Mouse (Mus musculus): ENCODE data around the gene Vav1. TPM values are rescaled to one million over a fixed set of nuclear protein-coding genes. Genes with fewer than 3 reads are reported as not detected.
A peak's percentile ranks its signal among the peaks of the same experiment; 100 is the strongest.

The Vav1 gene
- polyA plus RNA-seq, 1 experiment, result 3.4 TPM

- peaks cover 10% of the 10 kb centered on the region; the same call in 1 of the 2 replicates for H3K4me1 ChIP-seq (ENCODE audit: control insufficient read depth, insufficient read depth, low read length)
- no peak for TF ChIP-seq CTCF (conservative IDR thresholded peaks at IDR 0.05; ENCODE audit: insufficient read depth, insufficient read length, low read depth, low read length)
- TF ChIP-seq POLR2A (IDR thresholded peaks at IDR 0.05; ENCODE audit: low read depth, low read length), result peak; percentile 76
- under 1% methylated on average over 46 of the region's 46 CpGs for WGBS
- peaks cover 2% of the 10 kb centered on the region; the same call in 1 of the 2 replicates for H3K36me3 ChIP-seq (ENCODE audit: control insufficient read depth, insufficient read depth, low read length)
- H3K4me3 ChIP-seq (ENCODE audit: insufficient read depth, low read depth, low read length), result peak overlapping the region; percentile 67
- peak overlapping the region; percentile 83 for H3K27ac ChIP-seq (ENCODE audit: insufficient read depth, low read depth, low read length)
- H3K27me3 ChIP-seq (replicated peaks; ENCODE audit: control insufficient read depth, insufficient read depth, low read length), result no peaks in the 10 kb centered on the region
- peak; percentile 99 for DNase-seq
Measured at GRCm38 (mm10) chr17:57247393-57248200, 31.3 kb upstream of the Vav1 start.

GRCm38 (mm10) chr17:57248201-57248699, 30.6 kb upstream of the Vav1 start, which contains the start of gene Gpr108:
Gene Gpr108 (minus strand): TSS chr17:57248446.
- TF ChIP-seq POLR2A (IDR thresholded peaks at IDR 0.05; ENCODE audit: low read depth, low read length), result no peak
- TF ChIP-seq CTCF (conservative IDR thresholded peaks at IDR 0.05; ENCODE audit: insufficient read depth, insufficient read length, low read depth, low read length), result peak; percentile 83
- peak within 1 kb of the TSS; percentile 84 for H3K4me3 ChIP-seq (ENCODE audit: insufficient read depth, low read depth, low read length)
- peak within 1 kb of the TSS; percentile 83 for H3K27ac ChIP-seq (ENCODE audit: insufficient read depth, low read depth, low read length)
- peak; percentile 94 for DNase-seq
- under 1% methylated on average over 12 of the region's 12 CpGs for WGBS
- peaks cover 10% of the 10 kb centered on the region; the same call in 1 of the 2 replicates for H3K4me1 ChIP-seq (ENCODE audit: control insufficient read depth, insufficient read depth, low read length)
- no peaks in the 10 kb centered on the region for H3K36me3 ChIP-seq (ENCODE audit: control insufficient read depth, insufficient read depth, low read length)
- no peaks in the 10 kb centered on the region for H3K27me3 ChIP-seq (replicated peaks; ENCODE audit: control insufficient read depth, insufficient read depth, low read length)

- H3K27ac ChIP-seq (ENCODE audit: insufficient read depth, low read depth, low read length), result peak overlapping the region; percentile 83
- no peaks in the 10 kb centered on the region for H3K36me3 ChIP-seq (ENCODE audit: control insufficient read depth, insufficient read depth, low read length)
- DNase-seq, result no peak
- peaks cover 10% of the 10 kb centered on the region; the same call in 1 of the 2 replicates for H3K4me1 ChIP-seq (ENCODE audit: control insufficient read depth, insufficient read depth, low read length)
- 3% methylated on average over 13 of the region's 13 CpGs for WGBS
- no peaks in the 10 kb centered on the region for H3K27me3 ChIP-seq (replicated peaks; ENCODE audit: control insufficient read depth, insufficient read depth, low read length)
- TF ChIP-seq POLR2A (IDR thresholded peaks at IDR 0.05; ENCODE audit: low read depth, low read length) (no peak), CTCF (conservative IDR thresholded peaks at IDR 0.05; ENCODE audit: insufficient read depth, insufficient read length, low read depth, low read length) (0 out of 2 replicates have a peak, but pooled peaks have one; percentile 2)
- H3K4me3 ChIP-seq (ENCODE audit: insufficient read depth, low read depth, low read length), result peak overlapping the region; percentile 67
Measured at GRCm38 (mm10) chr17:57248771-57249170, 30.1 kb upstream of the Vav1 start.

GRCm38 (mm10) chr17:57249186-57250181, 29.4 kb upstream of the Vav1 start, which contains the start of gene Trip10:
Gene Trip10 (plus strand): TSS chr17:57249455.
- H3K36me3 ChIP-seq (ENCODE audit: control insufficient read depth, insufficient read depth, low read length), result no peaks in the 10 kb centered on the region
- peak; percentile 98 for DNase-seq
- H3K4me1 ChIP-seq (ENCODE audit: control insufficient read depth, insufficient read depth, low read length), result peaks cover 10% of the 10 kb centered on the region; the same call in 1 of the 2 replicates
- peak within 1 kb of the TSS; percentile 89 for H3K27ac ChIP-seq (ENCODE audit: insufficient read depth, low read depth, low read length)
- peak within 1 kb of the TSS; percentile 84 for H3K4me3 ChIP-seq (ENCODE audit: insufficient read depth, low read depth, low read length)
- no peaks in the 10 kb centered on the region for H3K27me3 ChIP-seq (replicated peaks; ENCODE audit: control insufficient read depth, insufficient read depth, low read length)
- TF ChIP-seq POLR2A (IDR thresholded peaks at IDR 0.05; ENCODE audit: low read depth, low read length) (peak; percentile 65), CTCF (conservative IDR thresholded peaks at IDR 0.05; ENCODE audit: insufficient read depth, insufficient read length, low read depth, low read length) (0 out of 2 replicates have a peak, but pooled peaks have one; percentile 16)
- WGBS, result under 1% methylated on average over 52 of the region's 52 CpGs

- Histone ChIP-seq H3K27me3 (replicated peaks; ENCODE audit: control insufficient read depth, insufficient read depth, low read length) (no peaks in the 10 kb centered on the region), H3K36me3 (ENCODE audit: control insufficient read depth, insufficient read depth, low read length) (no peaks in the 10 kb centered on the region; the same call in 1 of the 2 replicates), H3K27ac (ENCODE audit: insufficient read depth, low read depth, low read length) (peak overlapping the region; percentile 89; the same call in 1 of the 2 replicates), H3K4me3 (ENCODE audit: insufficient read depth, low read depth, low read length) (peak overlapping the region; percentile 84), H3K4me1 (ENCODE audit: control insufficient read depth, insufficient read depth, low read length) (peaks cover 10% of the 10 kb centered on the region; the same call in 1 of the 2 replicates)
- WGBS, result 3% methylated on average over 33 of the region's 33 CpGs
- no peak for TF ChIP-seq CTCF (conservative IDR thresholded peaks at IDR 0.05; ENCODE audit: insufficient read depth, insufficient read length, low read depth, low read length)
- no peak for TF ChIP-seq POLR2A (IDR thresholded peaks at IDR 0.05; ENCODE audit: low read depth, low read length)
- peak; percentile 69 for DNase-seq
Measured at GRCm38 (mm10) chr17:57250461-57251160, 28.3 kb upstream of the Vav1 start.

GRCm38 (mm10) chr17:57251431-57251830, 27.5 kb upstream of the Vav1 start:
- no peak for DNase-seq
- H3K4me1 ChIP-seq (ENCODE audit: control insufficient read depth, insufficient read depth, low read length), result peaks cover 10% of the 10 kb centered on the region; the same call in 1 of the 2 replicates
- TF ChIP-seq POLR2A (IDR thresholded peaks at IDR 0.05; ENCODE audit: low read depth, low read length), result no peak
- no peak for TF ChIP-seq CTCF (conservative IDR thresholded peaks at IDR 0.05; ENCODE audit: insufficient read depth, insufficient read length, low read depth, low read length)
- H3K4me3 ChIP-seq (ENCODE audit: insufficient read depth, low read depth, low read length), result no peak overlapping the region
- WGBS, result 94% methylated on average over 3 of the region's 3 CpGs
- no peaks in the 10 kb centered on the region for H3K27me3 ChIP-seq (replicated peaks; ENCODE audit: control insufficient read depth, insufficient read depth, low read length)
- no peak overlapping the region for H3K27ac ChIP-seq (ENCODE audit: insufficient read depth, low read depth, low read length)
- H3K36me3 ChIP-seq (ENCODE audit: control insufficient read depth, insufficient read depth, low read length), result no peaks in the 10 kb centered on the region; the same call in 1 of the 2 replicates
